Mouse (Mus musculus): ENCODE measurements at regions not wholly inside any gene's neighbourhood (a gene's known extent, or its start where the extent isn't known, plus 50 kb on each side); places are given as distances from the start of the nearest gene placed in this dataset.

DNA sequence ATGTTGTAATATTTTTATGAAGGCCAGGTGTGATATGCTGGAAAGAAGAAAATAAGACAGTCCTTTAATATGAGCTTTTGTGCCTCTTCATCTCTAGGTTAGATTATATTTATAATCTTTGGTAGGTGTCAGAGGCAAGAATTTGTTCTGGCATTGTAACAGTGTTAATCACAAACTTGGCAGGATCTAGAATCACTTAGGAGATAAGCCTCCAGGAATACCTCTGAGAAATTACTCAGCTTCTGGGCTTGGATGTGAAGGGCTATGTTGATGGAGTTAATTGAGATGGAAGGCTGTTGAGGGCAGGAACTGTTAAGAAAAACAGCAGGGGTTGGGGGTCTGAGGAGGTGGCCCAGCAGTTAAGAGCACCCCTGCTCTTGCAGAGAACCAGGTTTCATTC, 394.0 kb upstream of the Camk1g start:
- TF ChIP-seq CTCF (IDR thresholded peaks at IDR 0.05; ENCODE audit: low read depth, low read length): no peak
- TF ChIP-seq GATA1 (IDR thresholded peaks at IDR 0.05; ENCODE audit: borderline replicate concordance, low read length): no peak
- TF ChIP-seq POLR2AphosphoS5 (IDR thresholded peaks at IDR 0.05; ENCODE audit: insufficient replicate concordance, low read depth, low read length): no peak
